Mouse (Mus musculus) hindbrain, embryonic 16.5 days (tissue): ENCODE data around the gene Stard3. TPM values are rescaled to one million over a fixed set of nuclear protein-coding genes. Genes with fewer than 3 reads are reported as not detected.

Experiments
- ATAC-seq: fragments of 200-750 bp; cut with Nextera tagmentation; 2 replicates; pipeline ENCODE4 v1.8.0; 2017; ENCODE audit warnings: moderate TSS enrichment, moderate library complexity
- H3K27ac ChIP-seq: fragments of 300-500 bp; sonication (generic); 2 replicates; pipeline ENCODE4 v1.5.1; 2014; ENCODE audit warnings: low read depth, mild to moderate bottlenecking, control low read depth, low read length, moderate library complexity
- H3K27me3 ChIP-seq: fragments of 300-500 bp; sonication (generic); replicated peaks from 2 replicates; pipeline ENCODE4 v1.6.1; 2014; ENCODE audit warnings: low read length; ENCODE audit not compliant: control insufficient read depth, insufficient read depth
- H3K36me3 ChIP-seq: fragments of 300-500 bp; sonication (generic); 2 replicates; pipeline ENCODE4 v1.6.1; 2014; ENCODE audit warnings: mild to moderate bottlenecking, low read length, moderate library complexity, mixed read lengths; ENCODE audit not compliant: control insufficient read depth, insufficient read depth
- H3K4me1 ChIP-seq: fragments of 300-500 bp; sonication (generic); 2 replicates; pipeline ENCODE4 v1.6.1; 2014; ENCODE audit warnings: low read depth, low read length; ENCODE audit not compliant: control insufficient read depth, insufficient read depth
- H3K4me2 ChIP-seq: fragments of 300-500 bp; sonication (generic); 2 replicates; pipeline ENCODE4 v1.6.1; 2014; ENCODE audit warnings: mild to moderate bottlenecking, low read length, control low read depth, moderate library complexity
- H3K4me3 ChIP-seq: fragments of 300-500 bp; sonication (generic); 2 replicates; pipeline ENCODE4 v1.5.1; 2014; ENCODE audit warnings: mild to moderate bottlenecking, low read length, control low read depth, moderate library complexity
- H3K9ac ChIP-seq: fragments of 300-500 bp; sonication (generic); 2 replicates; pipeline ENCODE4 v1.6.1; 2014; ENCODE audit warnings: low read depth, mild to moderate bottlenecking, control low read depth, low read length, moderate library complexity
- H3K9me3 ChIP-seq: fragments of 300-500 bp; sonication (generic); 2 replicates; pipeline ENCODE4 v1.6.1; 2014; ENCODE audit warnings: mild to moderate bottlenecking, low read length, moderate library complexity; ENCODE audit not compliant: control insufficient read depth
- WGBS: fragments of 180-500 bp; shearing (Covaris S2); extraction: QIAGEN DNeasy Blood & Tissue Kit; methylation state at CpG from one replicate; pipeline ENCODE4 v1.1.7; 2014; 5-methylcytosine and 5-hydroxymethylcytosine counted together
- polyA plus RNA-seq: library from polyadenylated mRNA; unstranded; fragments of >200 nt; fragmentation: Nextera tagmentation; extraction: Ambion mirVana; gene quantifications from 2 replicates; pipeline ENCODE4 v1.2.1, GENCODE M21; 2015

Stard3 gene
- polyA plus RNA-seq, 1 experiment from 2014 or later: 39.0 TPM

- ATAC-seq: no peak
- Histone ChIP-seq H3K4me3 (no peak overlapping the region), H3K9ac (no peak overlapping the region), H3K27ac (no peak overlapping the region), H3K27me3 (peaks cover 42% of the 10 kb centered on the region), H3K4me1 (peaks cover 16% of the 10 kb centered on the region), H3K4me2 (no peak overlapping the region), H3K36me3 (no peaks in the 10 kb centered on the region), H3K9me3 (no peaks in the 10 kb centered on the region)
- 79% methylated on average over 18 of the region's 18 CpGs for WGBS
These were observed 5.7 kb upstream of the Stard3 start for GRCm38 (mm10) chr11:98352272-98352990.

- peaks cover 10% of the 10 kb centered on the region for H3K4me1 ChIP-seq
- 45% methylated on average over 8 of the region's 8 CpGs for WGBS
- H3K4me2 ChIP-seq: no peak overlapping the region
- no peak overlapping the region for H3K9ac ChIP-seq
- no peaks in the 10 kb centered on the region for H3K36me3 ChIP-seq
- H3K4me3 ChIP-seq: no peak overlapping the region
- H3K27me3 ChIP-seq: peaks cover 29% of the 10 kb centered on the region
- H3K27ac ChIP-seq: no peak overlapping the region
- no peak for ATAC-seq
- no peaks in the 10 kb centered on the region for H3K9me3 ChIP-seq
These were observed 4.4 kb upstream of the Stard3 start for GRCm38 (mm10) chr11:98353651-98354211.

DNA sequence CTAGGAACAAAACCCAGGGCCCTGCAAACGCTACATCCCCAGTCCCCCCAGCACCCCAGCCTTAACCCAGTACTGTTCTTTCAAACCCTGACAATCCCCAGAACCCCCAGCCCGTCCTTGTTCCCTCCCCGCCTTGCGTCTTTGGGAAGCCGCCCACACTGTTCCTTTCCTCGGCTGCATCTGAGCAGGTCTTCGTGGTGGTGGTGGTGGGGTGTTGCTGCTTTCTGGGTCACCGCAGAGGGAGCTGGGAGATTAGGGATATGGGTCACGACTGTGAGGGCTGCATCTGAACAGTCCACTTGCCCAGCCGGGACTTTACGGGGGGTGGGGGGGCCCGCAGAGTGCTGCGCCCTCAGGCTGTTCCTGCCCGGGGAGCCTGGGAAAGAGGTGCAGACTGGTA lies 3.7 kb upstream of the Stard3 start:
- Histone ChIP-seq H3K9me3 (no peaks in the 10 kb centered on the region), H3K36me3 (no peaks in the 10 kb centered on the region), H3K4me1 (peaks cover 13% of the 10 kb centered on the region), H3K27ac (no peak overlapping the region), H3K27me3 (peaks cover 27% of the 10 kb centered on the region), H3K4me2 (no peak overlapping the region), H3K4me3 (no peak overlapping the region), H3K9ac (no peak overlapping the region)
- ATAC-seq: no peak
- WGBS: 70% methylated on average over 14 of the region's 14 CpGs

DNA sequence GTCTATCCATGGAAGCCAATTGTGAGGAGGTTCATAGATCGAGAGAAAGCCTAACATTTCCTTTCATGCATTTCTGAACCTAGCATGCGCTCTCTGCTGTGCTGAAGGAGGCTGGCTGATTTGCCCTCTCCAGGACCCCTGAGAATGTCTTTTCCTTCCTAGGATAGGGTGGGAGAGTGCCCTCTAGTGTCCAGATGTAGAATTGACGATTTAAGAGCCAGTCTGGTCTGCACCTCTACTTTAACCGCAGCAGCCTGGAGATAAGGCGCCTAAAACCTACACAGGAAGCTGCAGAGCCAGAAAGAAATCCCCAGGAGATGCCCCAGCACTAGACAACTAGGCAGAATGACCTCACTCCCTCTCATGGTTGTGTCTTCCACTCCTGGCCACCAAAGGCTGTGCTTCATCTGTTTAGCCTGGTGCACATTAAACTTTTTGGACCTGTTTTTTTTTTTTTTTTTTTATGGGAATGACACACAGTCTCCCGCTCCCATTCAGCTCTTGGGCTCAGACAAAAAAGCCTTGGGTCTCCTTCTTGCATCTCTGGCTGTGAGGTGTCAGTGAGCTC lies 2.4 kb upstream of the Stard3 start:
- WGBS: 11% methylated on average over 6 of the region's 6 CpGs

GRCm38 (mm10) chr11:98356625-98357394 lies 1.4 kb upstream of the Stard3 start:
- Histone ChIP-seq H3K27me3 (peaks cover 3% of the 10 kb centered on the region), H3K36me3 (no peaks in the 10 kb centered on the region), H3K27ac (no peak overlapping the region), H3K9ac (no peak overlapping the region), H3K4me3 (no peak overlapping the region), H3K9me3 (no peaks in the 10 kb centered on the region), H3K4me1 (peaks cover 33% of the 10 kb centered on the region), H3K4me2 (no peak overlapping the region)
- no peak for ATAC-seq
- 72% methylated on average over 7 of the region's 7 CpGs for WGBS

More for the DNA sequence above, 2.4 kb upstream of the Stard3 start:
- H3K27ac ChIP-seq: no peak overlapping the region
- H3K9me3 ChIP-seq: no peaks in the 10 kb centered on the region
- ATAC-seq: no peak
- H3K4me3 ChIP-seq: no peak overlapping the region
- no peaks in the 10 kb centered on the region for H3K36me3 ChIP-seq
- no peak overlapping the region for H3K4me2 ChIP-seq
- H3K27me3 ChIP-seq: peaks cover 13% of the 10 kb centered on the region
- H3K4me1 ChIP-seq: peaks cover 26% of the 10 kb centered on the region
- no peak overlapping the region for H3K9ac ChIP-seq

DNA sequence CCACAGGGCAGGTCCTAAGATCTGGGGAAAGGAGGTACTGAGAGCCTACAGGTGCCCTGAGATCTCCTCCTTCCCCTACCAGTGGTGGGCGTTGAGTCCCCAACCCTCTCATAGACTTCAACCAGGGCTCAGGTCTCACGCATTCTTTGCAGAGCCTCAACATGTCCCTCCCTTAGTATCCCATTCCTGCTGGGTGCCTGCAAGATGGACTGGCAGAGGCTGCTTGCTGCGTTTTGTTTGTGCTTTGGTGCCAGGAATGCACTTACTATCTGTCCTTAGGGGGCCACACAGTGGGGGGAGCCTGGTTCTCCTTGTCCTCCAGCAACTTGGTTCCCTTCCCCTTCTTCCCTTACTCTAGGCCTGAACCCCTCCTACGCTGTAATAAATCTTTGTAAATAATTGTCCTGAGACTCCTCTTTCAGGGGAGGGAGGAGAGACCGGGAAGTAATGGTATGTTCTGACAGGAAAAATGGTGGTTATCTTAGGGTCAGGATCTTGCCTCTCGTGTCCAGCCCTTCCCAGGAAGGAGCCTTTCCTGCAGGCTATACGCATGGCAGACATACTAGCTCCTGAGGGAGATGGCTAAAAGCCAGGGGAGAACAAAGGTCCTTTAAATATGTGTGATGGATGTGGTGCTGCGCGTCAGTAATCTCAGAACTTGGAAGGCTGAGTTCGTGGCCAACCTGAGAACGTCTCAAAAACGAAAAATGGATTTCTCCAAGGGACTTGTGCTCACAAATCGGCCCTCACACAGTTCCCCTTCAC lies 590 bp upstream of the Stard3 start:
- Histone ChIP-seq H3K36me3 (no peaks in the 10 kb centered on the region), H3K9me3 (no peaks in the 10 kb centered on the region), H3K27me3 (0 out of 2 replicates have a peak, but pooled peaks cover 2% of the 10 kb centered on the region), H3K4me3 (peak overlapping the region; percentile 75), H3K4me2 (peak overlapping the region; percentile 84), H3K4me1 (peaks cover 33% of the 10 kb centered on the region), H3K27ac (peak overlapping the region; percentile 60; the same call in 1 of the 2 replicates), H3K9ac (peak overlapping the region; percentile 49)
- 8% methylated on average over 13 of the region's 13 CpGs for WGBS
- ATAC-seq: no peak

GRCm38 (mm10) chr11:98360866-98361521 lies 2.8 kb downstream of the Stard3 start:
- Histone ChIP-seq H3K4me1 (peaks cover 33% of the 10 kb centered on the region), H3K36me3 (no peaks in the 10 kb centered on the region), H3K4me3 (no peak overlapping the region), H3K27ac (peak overlapping the region; percentile 61), H3K9me3 (no peaks in the 10 kb centered on the region), H3K27me3 (no peaks in the 10 kb centered on the region), H3K9ac (peak overlapping the region; percentile 17; the same call in 1 of the 2 replicates), H3K4me2 (no peak overlapping the region; the same call in 1 of the 2 replicates)
- no peak for ATAC-seq
- 21% methylated on average over 9 of the region's 9 CpGs for WGBS

DNA sequence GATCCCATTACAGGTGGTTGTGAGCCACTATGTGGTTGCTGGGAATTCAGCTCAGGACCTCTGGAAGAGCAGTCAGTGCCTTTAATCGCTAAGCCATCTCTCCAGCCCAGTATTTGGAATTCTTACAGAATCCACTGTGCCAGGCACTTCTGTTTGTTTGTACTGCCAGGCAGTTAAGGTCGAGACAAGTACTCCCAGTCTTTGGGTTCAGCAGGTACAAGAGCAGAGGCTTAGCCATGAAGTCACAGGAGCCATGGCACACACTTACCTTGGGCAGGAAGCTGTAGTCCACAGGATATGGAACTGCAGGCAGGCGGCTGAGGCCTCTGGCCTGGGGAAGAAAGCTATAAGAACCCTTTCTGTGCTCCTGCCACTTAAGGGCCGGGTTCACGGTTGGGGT lies 5.6 kb downstream of the Stard3 start:
- no peak for ATAC-seq
- WGBS: 88% methylated on average over 5 of the region's 5 CpGs
- H3K4me1 ChIP-seq: peaks cover 26% of the 10 kb centered on the region
- no peaks in the 10 kb centered on the region for H3K36me3 ChIP-seq
- H3K9ac ChIP-seq: no peak overlapping the region
- H3K27me3 ChIP-seq: no peaks in the 10 kb centered on the region
- no peak overlapping the region for H3K4me2 ChIP-seq
- no peak overlapping the region for H3K4me3 ChIP-seq
- H3K27ac ChIP-seq: no peak overlapping the region
- H3K9me3 ChIP-seq: no peaks in the 10 kb centered on the region
